In the genomic region with DNA sequence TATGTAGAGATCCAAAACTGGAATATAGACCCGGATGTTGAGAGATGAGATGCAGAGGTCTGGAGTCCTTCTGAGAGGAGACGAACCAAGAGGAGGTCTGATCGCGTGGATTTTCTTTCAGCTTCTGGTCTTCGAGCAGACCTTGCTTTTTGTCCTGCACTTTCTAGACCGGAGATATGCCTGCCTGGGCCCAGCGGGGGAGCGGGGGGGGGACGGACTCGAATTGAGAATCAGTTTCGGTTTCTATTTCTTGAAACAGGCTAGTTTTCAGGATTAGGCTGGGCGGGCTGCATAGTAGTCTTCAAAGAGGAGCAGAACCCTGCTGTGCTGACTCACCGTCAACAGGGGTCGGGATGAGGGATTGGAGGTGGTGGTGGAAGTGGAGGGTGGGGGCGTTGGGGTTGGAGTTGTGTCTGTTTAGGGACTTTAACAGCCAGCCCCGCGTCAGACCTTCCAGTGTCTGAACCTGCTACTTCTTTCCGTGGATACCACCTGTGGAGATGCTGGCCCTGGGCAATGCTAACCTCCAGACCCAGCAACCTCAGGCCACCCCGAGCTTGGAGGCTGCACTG, we compare ENCODE assay signal across 8 mouse cellular contexts. TPM values are rescaled to one million over a fixed set of nuclear protein-coding genes. Genes with fewer than 3 reads are reported as not detected.
DNase-seq lines count a peak whose midpoint lies in the region; ATAC-seq and TF ChIP-seq lines count a peak whose summit lies in the region.

TSS of gene Irgm1 (minus strand) at position 483 of the 572 bp plus-strand sequence.

- H3ac ChIP-seq in C2C12 (ENCODE audit: control insufficient read depth, insufficient read length, low read depth), result peak within 1 kb of the TSS; percentile 82

- no peaks in the 10 kb centered on the region for H3K4me1 ChIP-seq in embryonic facial prominence, embryonic 11.5 days (ENCODE audit: control insufficient read depth, insufficient read depth, low read length)
- peaks cover 6% of the 10 kb centered on the region for H3K4me1 ChIP-seq in heart, adult 2 months (ENCODE audit: control insufficient read depth, insufficient read depth, low read length)
- peaks cover 35% of the 10 kb centered on the region for H3K4me1 ChIP-seq in liver, postnatal 0 days (ENCODE audit: insufficient read depth)
- peaks cover 16% of the 10 kb centered on the region; the same call in 1 of the 2 replicates for H3K4me1 ChIP-seq in neural tube, embryonic 12.5 days

- peak within 1 kb of the TSS; percentile 47 for H3K9ac ChIP-seq in embryonic facial prominence, embryonic 11.5 days (replicated peaks; ENCODE audit: low read length)
- peak within 1 kb of the TSS; percentile 84 for H3K9ac ChIP-seq in heart, adult 2 months (ENCODE audit: low read depth, low read length)
- H3K9ac ChIP-seq in liver, postnatal 0 days (replicated peaks), result peak within 1 kb of the TSS; percentile 79
- H3K9ac ChIP-seq in neural tube, embryonic 12.5 days, result peak within 1 kb of the TSS; percentile 53

- peak within 1 kb of the TSS; percentile 65 for H3K4me2 ChIP-seq in embryonic facial prominence, embryonic 11.5 days (ENCODE audit: low read depth, low read length)
- H3K4me2 ChIP-seq in liver, postnatal 0 days (ENCODE audit: low read depth, low read length), result peak within 1 kb of the TSS; percentile 72
- peak within 1 kb of the TSS; percentile 78 for H3K4me2 ChIP-seq in neural tube, embryonic 12.5 days (replicated peaks)

- no peak for TF ChIP-seq CTCF in C2C12 (IDR thresholded peaks at IDR 0.05; ENCODE audit: control insufficient read depth, insufficient read depth, insufficient read length)
- TF ChIP-seq CTCF in heart, adult 2 months (IDR thresholded peaks at IDR 0.05), result peak; percentile 38
- peak; percentile 43 for TF ChIP-seq CTCF in liver, postnatal 0 days (IDR thresholded peaks at IDR 0.05; ENCODE audit: low read depth)

- no peak within 1 kb of the TSS for H3K27ac ChIP-seq in embryonic facial prominence, embryonic 11.5 days (replicated peaks; ENCODE audit: low read depth, low read length)
- peak within 1 kb of the TSS; percentile 96 for H3K27ac ChIP-seq in heart, adult 2 months
- peak within 1 kb of the TSS; percentile 92 for H3K27ac ChIP-seq in liver, postnatal 0 days (ENCODE audit: low read depth)
- no peak within 1 kb of the TSS for H3K27ac ChIP-seq in neural tube, embryonic 12.5 days

- ATAC-seq in embryonic facial prominence, embryonic 11.5 days (replicated peaks; ENCODE audit: insufficient number of reproducible peaks, low FRiP score, low TSS enrichment, low read depth), result peak; percentile 50
- peak; percentile 67 for ATAC-seq in liver, postnatal 0 days
- ATAC-seq in neural tube, embryonic 12.5 days (ENCODE audit: low FRiP score, low read depth), result peak; percentile 53

- peaks cover 16% of the 10 kb centered on the region for H3K36me3 ChIP-seq in C2C12 (ENCODE audit: control insufficient read depth, insufficient read depth)
- H3K36me3 ChIP-seq in embryonic facial prominence, embryonic 11.5 days (replicated peaks; ENCODE audit: control insufficient read depth, insufficient read depth, low read depth, low read length), result no peaks in the 10 kb centered on the region
- peaks cover 18% of the 10 kb centered on the region for H3K36me3 ChIP-seq in heart, adult 2 months (ENCODE audit: control insufficient read depth, insufficient read depth, low read length)
- peaks cover 19% of the 10 kb centered on the region for H3K36me3 ChIP-seq in liver, postnatal 0 days (replicated peaks; ENCODE audit: insufficient read depth, low read length)
- H3K36me3 ChIP-seq in neural tube, embryonic 12.5 days, result no peaks in the 10 kb centered on the region

- intact Hi-C loops in heart, adult 2 months (cut with DNase I), result loop anchor here (2.0 to 10.0 kb wide), 7 partner anchors 14 to 664 kb away; partner anchors contain the start of genes Btnl9 and Zfp62

- no peaks in the 10 kb centered on the region for H3K27me3 ChIP-seq in C2C12 (ENCODE audit: control insufficient read depth, insufficient read depth, insufficient read length)
- no peaks in the 10 kb centered on the region for H3K27me3 ChIP-seq in embryonic facial prominence, embryonic 11.5 days (ENCODE audit: control insufficient read depth, insufficient read depth, low read length)
- H3K27me3 ChIP-seq in heart, adult 2 months (ENCODE audit: control insufficient read depth, insufficient read depth, low read length), result no peaks in the 10 kb centered on the region
- no peaks in the 10 kb centered on the region for H3K27me3 ChIP-seq in liver, postnatal 0 days (ENCODE audit: insufficient read depth, low read length)
- H3K27me3 ChIP-seq in neural tube, embryonic 12.5 days (replicated peaks), result peaks cover 3% of the 10 kb centered on the region; the same call in 1 of the 2 replicates

- H3K79me3 ChIP-seq in C2C12 (ENCODE audit: low read depth), result peaks cover 35% of the 10 kb centered on the region

- no peaks in the 10 kb centered on the region for H3K9me3 ChIP-seq in embryonic facial prominence, embryonic 11.5 days (replicated peaks; ENCODE audit: control insufficient read depth, low read length)
- no peaks in the 10 kb centered on the region for H3K9me3 ChIP-seq in liver, postnatal 0 days (ENCODE audit: low read length)
- no peaks in the 10 kb centered on the region for H3K9me3 ChIP-seq in neural tube, embryonic 12.5 days

- TF ChIP-seq POLR2A in heart, adult 2 months (IDR thresholded peaks at IDR 0.05; ENCODE audit: insufficient read depth, low read depth, low read length), result peak; percentile 76; the same call in 1 of the 2 replicates

- peak; percentile 82 for DNase-seq in adipocyte (ENCODE audit: low spot score)
- DNase-seq in embryonic facial prominence, embryonic 11.5 days (ENCODE audit: low spot score), result peak; percentile 60
- peak; percentile 78 to 85 for DNase-seq in heart, adult 2 months
- DNase-seq in kidney, adult 18-20 months, result peak; percentile 81
- DNase-seq in liver, postnatal 0 days, result peak; percentile 91
- peak; percentile 77 for DNase-seq in thymus, postnatal 25 days

- peaks cover 61% of the 10 kb centered on the region for H3K79me2 ChIP-seq in C2C12 (ENCODE audit: control insufficient read depth, insufficient read depth)
- H3K79me2 ChIP-seq in heart, adult 2 months (replicated peaks; ENCODE audit: control insufficient read depth, insufficient read depth, low read length), result peaks cover 4% of the 10 kb centered on the region

- 0 out of 2 replicates have a peak, but pooled peaks have one; percentile 24 for TF ChIP-seq EP300 in heart, adult 2 months (IDR thresholded peaks at IDR 0.05; ENCODE audit: insufficient read depth, low read depth, low read length)
- TF ChIP-seq EP300 in liver, postnatal 0 days (IDR thresholded peaks at IDR 0.05; ENCODE audit: low read depth), result peak; percentile 74

- H3K4me3 ChIP-seq in C2C12 (ENCODE audit: insufficient read depth, poor library complexity, severe bottlenecking), result peak within 1 kb of the TSS; percentile 45
- peak within 1 kb of the TSS; percentile 26 for H3K4me3 ChIP-seq in embryonic facial prominence, embryonic 11.5 days (ENCODE audit: low read depth, low read length)
- peak within 1 kb of the TSS; percentile 77 for H3K4me3 ChIP-seq in heart, adult 2 months
- H3K4me3 ChIP-seq in liver, postnatal 0 days (ENCODE audit: low read depth, low read length), result peak within 1 kb of the TSS; percentile 71
- H3K4me3 ChIP-seq in neural tube, embryonic 12.5 days, result peak within 1 kb of the TSS; percentile 40

- WGBS in embryonic facial prominence, embryonic 11.5 days, result 3% methylated on average over 19 of the region's 19 CpGs
- WGBS in heart, adult 2 months, result under 1% methylated on average over 19 of the region's 19 CpGs
- under 1% methylated on average over 19 of the region's 19 CpGs for WGBS in liver, postnatal 0 days (ENCODE audit: insufficient replicate concordance)
- 2% methylated on average over 19 of the region's 19 CpGs for WGBS in neural tube, embryonic 12.5 days

TF ChIP-seq in C2C12, 6 proteins besides CTCF, POLR2A, EP300 and RAD21:
- no peak for TF ChIP-seq MAX (IDR thresholded peaks at IDR 0.05)

RNA-seq across cellular contexts. Expression of gene Irgm1, which starts in this region (rescaled TPM):
- polyA plus RNA-seq in C2C12 (2012; fragmentation: generic; extraction: Trizol), result 9.1 TPM
- 2.0 and 2.8 TPM in 2 replicates for polyA plus RNA-seq in embryonic facial prominence, embryonic 11.5 days (2014; fragmentation: Nextera tagmentation; extraction: Ambion mirVana)
- total RNA-seq in heart, adult 2 months (2021), result 10 to 100 TPM in 1 of 2 experiments, 1 to 10 TPM in 1; 9.9 to 13.5 TPM
- polyA plus RNA-seq in heart, adult 2 months (2012; rRNA removed), result 10.0 and 17.2 TPM in 2 replicates
- polyA plus RNA-seq in liver, postnatal 0 days (2015; fragmentation: Nextera tagmentation; extraction: Ambion mirVana), result 42.7 and 44.1 TPM in 2 replicates
- polyA plus RNA-seq in neural tube, embryonic 12.5 days (2016; fragmentation: Nextera tagmentation; extraction: Ambion mirVana), result 2.9 and 3.1 TPM in 2 replicates

Comparison
In these comparisons a context has a peak if more than half of its experiments do, and no peak if none do; other contexts are left out.
1. H3K4me3 ChIP-seq: peak in every context shown above with its lines; median percentile 77 in heart, adult 2 months; 71 in liver, postnatal 0 days; 45 in C2C12; 40 in neural tube, embryonic 12.5 days; 26 in embryonic facial prominence, embryonic 11.5 days.
2. H3K27ac ChIP-seq: peak in heart, adult 2 months (single experiment) and liver, postnatal 0 days (single experiment); none in embryonic facial prominence, embryonic 11.5 days (single experiment) and neural tube, embryonic 12.5 days (single experiment).
3. Peak in every context shown above with its lines, with median percentiles within 50 percentile points of each other: DNase-seq, ATAC-seq, H3K4me2 ChIP-seq and H3K9ac ChIP-seq.